Mouse (Mus musculus): ENCODE measurements around the gene Zfp398.

The Zfp398 gene

DNA sequence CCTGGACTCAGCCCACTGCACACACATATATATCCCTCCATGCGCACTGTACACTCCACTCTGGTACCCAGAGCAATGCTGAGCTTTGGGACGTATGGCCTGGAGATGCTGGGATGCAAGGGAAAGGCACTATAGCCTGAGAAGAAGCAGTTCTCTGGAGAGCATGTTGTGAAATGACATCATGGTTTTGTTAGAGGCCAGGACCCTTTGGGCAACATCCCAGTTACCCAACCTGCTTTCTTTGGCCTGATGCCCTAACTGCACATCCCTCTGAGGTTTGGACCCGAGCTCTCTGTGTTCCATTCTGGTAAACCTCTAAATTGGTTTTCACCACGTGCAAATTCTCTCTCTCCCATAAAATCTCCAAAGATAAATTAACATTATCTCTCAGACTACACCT lies 68.1 kb downstream of the Zfp398 start:
- DNase-seq (ENCODE audit: low read depth): no peak

DNA sequence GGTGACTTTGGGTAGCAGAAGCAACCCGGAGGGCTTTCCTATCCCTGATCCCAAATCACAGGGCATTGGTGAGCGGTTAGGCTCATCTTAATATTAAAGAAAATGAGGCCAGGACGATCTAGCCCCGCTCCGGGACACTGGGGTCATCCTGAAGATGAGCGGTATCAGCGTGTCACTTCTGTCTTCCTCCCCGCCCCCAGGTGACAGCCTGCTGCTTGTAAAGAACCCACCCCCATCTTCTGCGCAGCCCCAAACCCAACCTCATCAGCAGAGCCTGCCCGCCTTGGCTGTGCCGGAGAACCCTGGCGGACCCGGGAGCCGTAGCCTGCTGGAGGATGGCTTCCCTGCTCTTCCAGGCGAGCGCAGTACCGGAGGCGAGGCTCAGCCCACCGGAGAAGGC lies 68.9 kb downstream of the Zfp398 start:
- DNase-seq (ENCODE audit: low read depth): no peak

DNA sequence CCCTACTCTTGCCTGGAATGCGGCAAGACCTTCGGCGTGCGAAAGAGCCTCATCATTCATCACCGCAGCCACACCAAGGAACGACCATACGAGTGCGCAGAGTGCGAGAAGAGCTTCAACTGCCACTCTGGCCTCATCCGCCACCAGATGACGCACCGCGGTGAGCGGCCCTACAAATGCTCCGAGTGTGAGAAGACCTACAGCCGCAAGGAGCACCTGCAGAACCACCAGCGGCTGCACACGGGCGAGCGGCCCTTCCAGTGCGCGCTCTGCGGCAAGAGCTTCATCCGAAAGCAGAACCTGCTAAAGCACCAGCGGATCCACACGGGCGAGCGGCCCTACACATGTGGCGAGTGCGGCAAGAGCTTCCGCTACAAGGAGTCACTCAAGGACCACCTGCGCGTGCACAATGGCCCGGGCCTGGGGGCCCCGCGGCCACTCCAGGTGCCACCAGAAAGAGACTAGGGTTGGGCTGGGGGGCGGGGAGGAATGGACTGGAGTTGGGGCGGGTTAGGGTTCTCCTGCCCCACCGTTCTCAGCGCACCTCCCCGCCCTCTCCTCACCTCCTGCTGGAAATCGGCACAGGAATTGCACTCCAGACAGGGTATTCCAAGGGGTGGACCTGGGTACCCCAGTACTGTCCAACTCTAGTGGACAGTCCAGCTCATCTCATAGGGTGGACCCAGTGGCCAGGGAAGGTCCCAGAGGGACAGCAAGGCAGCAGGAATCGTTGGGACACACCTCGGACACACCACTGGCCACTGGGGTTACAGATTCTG lies 69.6 kb downstream of the Zfp398 start:
- no peak for DNase-seq (ENCODE audit: low read depth)

DNA sequence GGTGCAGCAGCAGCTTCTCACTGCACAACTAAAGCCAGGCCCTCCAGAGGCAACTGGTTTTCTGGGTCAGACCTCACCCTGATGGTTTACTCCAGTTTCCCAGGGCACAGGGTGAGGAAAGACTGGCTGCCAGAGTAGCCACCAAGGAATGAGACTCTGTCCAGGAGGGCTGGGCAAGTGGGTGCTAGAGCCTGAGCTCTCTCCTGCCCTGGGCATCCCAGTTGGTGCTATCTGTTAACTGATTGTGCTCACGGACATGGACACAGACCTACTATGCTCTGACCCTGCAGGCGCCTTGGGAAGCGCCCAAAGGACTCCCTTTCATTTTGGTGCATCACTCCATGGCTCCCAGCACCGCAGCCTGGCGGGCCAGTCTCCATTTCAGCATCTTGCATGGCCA lies 70.9 kb downstream of the Zfp398 start:
- no peak for DNase-seq (ENCODE audit: low read depth)

DNA sequence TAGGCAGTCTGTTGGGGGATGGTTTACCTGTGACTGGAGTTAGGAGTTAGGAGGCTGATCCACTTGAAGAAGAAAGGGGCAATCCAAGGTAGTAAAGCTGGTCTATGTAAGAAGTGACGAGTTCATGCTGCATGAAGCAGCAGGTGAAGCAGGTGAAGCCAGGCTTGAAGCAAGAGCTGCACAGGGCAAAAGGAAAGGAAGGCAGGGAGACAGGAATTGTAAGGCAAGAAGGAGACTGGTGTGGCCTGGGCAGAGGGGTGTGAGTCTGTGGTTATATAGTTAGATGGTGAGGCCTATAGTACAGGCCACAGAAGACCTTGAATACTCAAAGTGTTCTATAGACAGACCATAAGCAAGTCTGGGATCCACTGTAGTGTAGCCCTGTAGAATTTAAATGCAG lies 73.5 kb downstream of the Zfp398 start:
- DNase-seq (ENCODE audit: low read depth): no peak

DNA sequence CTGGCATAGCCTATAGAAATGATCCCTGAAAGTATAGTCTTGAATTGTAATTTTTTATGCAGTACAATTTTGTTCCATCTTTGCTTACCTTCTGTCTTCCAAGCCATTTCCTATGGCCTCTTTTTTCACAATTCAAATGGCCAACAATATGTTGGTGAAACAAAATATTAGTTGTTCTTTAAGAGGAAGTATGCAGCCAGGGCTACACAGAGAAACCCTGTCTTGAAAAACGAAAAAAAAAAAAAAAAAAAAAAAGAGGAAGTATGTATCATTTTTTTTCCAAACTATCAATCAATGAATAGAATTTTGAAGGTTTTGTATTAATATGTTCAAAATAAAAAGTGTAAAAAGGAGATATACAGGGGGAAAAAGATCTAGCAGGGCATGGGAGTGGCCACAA lies 76.2 kb downstream of the Zfp398 start:
- DNase-seq (ENCODE audit: low read depth): no peak

DNA sequence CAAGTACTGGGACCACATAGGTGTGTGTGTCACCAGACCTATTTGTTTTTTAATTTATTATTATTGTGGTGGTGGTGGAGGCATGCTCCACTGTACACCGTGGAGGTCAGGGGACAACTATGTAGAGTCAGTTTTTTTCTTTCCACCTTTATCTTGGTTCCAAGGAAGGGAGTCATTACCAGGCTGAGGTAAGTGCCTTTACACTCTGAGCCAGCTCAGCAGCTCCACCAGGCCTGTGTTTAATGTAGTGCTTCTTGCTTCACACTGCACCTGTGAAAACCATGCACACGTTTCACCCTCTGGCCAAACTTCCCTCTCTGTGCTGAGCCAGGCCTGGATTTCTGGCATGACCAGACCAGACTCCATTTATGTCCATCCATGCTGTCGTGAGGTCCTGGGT lies 77.5 kb downstream of the Zfp398 start:
- no peak for DNase-seq (ENCODE audit: low read depth)

DNA sequence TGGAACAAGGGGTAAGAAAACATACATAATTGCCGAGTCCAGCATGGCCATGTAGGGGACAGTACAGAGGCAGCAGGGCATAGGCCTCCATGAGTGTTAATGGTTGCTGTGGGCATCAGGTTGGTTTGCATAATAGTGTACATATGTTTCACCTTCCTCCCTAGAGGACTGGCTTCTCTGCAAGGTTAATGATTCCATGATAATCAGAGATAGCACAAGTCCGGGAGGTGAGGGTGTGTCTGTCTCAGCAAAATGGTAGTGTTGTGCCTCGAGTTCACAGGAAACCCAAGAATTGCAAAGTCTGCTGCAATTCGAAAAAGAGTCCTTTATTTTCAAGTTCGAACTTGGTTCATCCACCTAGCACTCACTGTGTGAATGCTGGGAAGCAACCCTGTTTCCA lies 81.6 kb downstream of the Zfp398 start:
- no peak for DNase-seq (ENCODE audit: low read depth)

DNA sequence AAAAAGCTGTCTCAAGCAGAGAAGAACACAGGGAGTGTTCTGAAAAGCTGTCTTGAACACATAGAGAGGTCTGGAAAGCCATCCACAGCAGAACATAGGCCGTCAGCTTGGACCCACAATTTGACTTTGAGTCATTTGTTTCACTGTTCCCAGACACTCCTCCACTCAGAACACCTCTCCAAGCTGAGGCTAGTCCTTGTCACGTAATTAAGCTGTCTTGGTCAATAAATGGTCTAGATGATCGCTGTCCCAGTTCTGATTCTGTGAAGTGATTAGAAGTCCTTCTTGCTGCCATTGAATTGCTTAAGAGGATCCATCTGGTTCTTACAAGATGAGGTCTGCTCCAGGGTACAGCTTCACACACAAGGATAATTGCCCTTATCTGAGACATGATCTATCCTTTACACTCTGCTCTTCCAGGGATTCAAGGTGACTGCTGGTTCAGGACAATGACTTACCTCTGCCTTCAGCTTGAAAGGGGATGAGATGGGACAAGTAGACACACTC lies 83.4 kb downstream of the Zfp398 start:
- DNase-seq (ENCODE audit: low read depth): no peak

DNA sequence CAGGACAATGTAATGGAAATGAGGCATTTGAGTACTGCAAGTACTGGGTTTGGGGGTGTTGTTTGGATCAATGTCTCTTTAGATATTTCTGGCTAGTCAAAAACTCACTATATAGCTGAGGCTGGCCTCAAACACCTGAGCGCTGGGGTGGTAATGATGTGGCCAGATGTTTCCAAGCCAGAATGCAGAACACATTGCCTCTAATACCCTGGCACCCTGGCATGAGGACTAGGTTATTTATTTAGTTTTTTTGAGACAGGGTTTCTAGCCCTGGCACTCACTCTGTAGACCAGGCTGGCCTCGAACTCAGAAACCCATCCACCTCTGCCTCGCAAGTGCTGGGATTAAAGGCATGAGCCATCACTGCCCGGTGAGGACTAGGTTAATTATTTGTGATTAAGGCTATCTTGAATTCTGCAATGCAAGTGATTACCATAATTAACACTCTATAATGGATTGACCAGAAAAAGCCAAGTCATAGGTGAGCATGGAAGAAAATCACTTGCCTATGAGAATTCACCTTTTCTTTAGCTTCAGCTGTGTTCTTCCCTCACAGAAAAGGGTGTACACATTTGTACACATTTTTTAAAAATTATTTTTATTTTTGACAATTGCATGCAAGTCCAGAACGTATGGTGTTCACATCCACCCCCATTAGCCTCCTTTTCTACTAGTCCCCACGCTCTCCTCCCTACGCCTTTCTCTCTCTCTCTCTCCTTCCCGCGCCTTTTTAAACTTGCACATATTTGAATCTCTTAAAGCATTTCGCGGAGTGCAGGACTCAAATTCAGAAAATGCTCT lies 84.4 kb downstream of the Zfp398 start:
- DNase-seq (ENCODE audit: low read depth): no peak

DNA sequence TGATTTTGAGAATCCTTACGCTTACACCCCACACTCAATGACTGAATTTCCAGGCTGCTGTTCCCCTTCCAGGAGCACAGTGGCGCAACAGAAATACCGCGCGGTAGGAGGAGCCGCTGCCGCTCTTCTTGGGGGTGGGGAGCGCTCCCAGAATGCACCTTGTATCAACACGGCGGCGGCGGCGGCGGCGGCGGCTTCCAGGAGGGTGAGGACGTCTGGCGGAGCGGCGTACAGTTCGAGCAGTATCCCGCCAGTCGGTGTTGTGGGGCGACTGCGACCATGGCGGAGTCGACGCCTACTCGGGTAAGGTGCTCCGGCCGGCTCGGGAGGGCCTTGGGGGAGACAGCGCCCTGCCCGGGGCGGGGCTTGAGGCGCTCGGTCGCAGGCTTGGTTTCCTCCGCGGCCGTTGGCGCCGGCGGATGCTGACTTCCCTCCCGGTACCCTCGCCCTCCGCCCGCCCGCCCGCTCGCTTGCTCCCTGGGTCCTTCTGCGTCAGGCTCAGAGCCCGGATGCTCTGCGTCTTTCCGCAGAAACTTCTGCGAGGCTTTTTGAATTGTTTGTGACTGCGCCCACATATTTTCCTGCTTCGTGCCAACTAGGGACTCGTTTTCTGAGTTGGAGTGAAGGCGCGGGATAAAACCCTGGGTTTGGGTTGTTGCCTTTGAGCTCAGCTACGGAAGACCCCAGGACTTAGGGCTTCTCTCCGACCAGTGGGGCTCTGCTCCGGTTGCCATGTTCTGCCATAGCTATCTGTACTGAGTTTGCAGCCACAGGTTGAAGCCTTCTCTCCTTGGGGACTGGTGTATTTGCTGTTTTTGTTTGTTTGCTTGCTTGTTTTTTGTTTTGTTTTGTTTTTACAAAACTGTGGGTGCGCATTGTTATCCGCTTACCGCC lies 85.2 kb downstream of the Zfp398 start, which contains the start of gene Zfp212:
Gene Zfp212, plus strand, starts transcription at position 30 of the 894 bp plus-strand sequence.
- peak; percentile 93 for DNase-seq (ENCODE audit: low read depth)

All from induced T-regulatory cell, adult 2 months (primary cell).